Mouse (Mus musculus) left cerebral cortex, adult 9 months (tissue): ENCODE results near the gene Olfr705.
"Not testable (repeated sequence)": the region's sequence is repeated elsewhere in the genome, so short reads cannot be mapped to it uniquely, and the experiment has no call there.

Source experiments
- DNase-seq, 2 experiments: peaks; one replicate each; pipeline ENCODE4 v3.0.0; 2022; ENCODE audit warnings: low spot score in 2 of 2

Olfr705 gene

GRCm38 (mm10) chr7:106876791-106877190, at the start of gene Olfr705:
Gene Olfr705 (minus strand): TSS chr7:106876891.
- no peak for DNase-seq

GRCm38 (mm10) chr7:106920961-106921360, 44.3 kb upstream of the Olfr705 start:
- not testable (repeated sequence) for DNase-seq

GRCm38 (mm10) chr7:106907676-106908075, 31.0 kb upstream of the Olfr705 start, which contains the start of gene Olfr1532-ps1:
Gene Olfr1532-ps1 (plus strand): TSS chr7:106908001.
- no peak for DNase-seq

- not testable (repeated sequence) for DNase-seq
These were observed 24.4 kb upstream of the Olfr705 start, which contains the start of gene Olfr707 for GRCm38 (mm10) chr7:106901141-106901540. Gene Olfr707 (minus strand): TSS chr7:106901241.

GRCm38 (mm10) chr7:106888062-106888461, 11.4 kb upstream of the Olfr705 start, which contains the start of gene Olfr706:
Gene Olfr706 (minus strand): TSS chr7:106888162.
- DNase-seq, result no peak

GRCm38 (mm10) chr7:106862885-106863284, 13.8 kb downstream of the Olfr705 start, which contains the start of gene Olfr704:
Gene Olfr704 (plus strand): TSS chr7:106863185.
- DNase-seq, result no peak

- no peak for DNase-seq
These were observed 33.6 kb downstream of the Olfr705 start, which contains the start of gene Olfr703 for GRCm38 (mm10) chr7:106843060-106843459. Gene Olfr703 (plus strand): TSS chr7:106843360.

- DNase-seq, result no peak
These were observed 42.9 kb downstream of the Olfr705 start, which contains the start of gene Olfr702 for GRCm38 (mm10) chr7:106833793-106834192. Gene Olfr702 (minus strand): TSS chr7:106833893.
